Mouse (Mus musculus) kidney, adult 2 months (tissue): ENCODE measurements around the gene Nfatc3.

Experiments used
- CTCF ChIP-seq: fragments of 200-500 bp; conservative IDR thresholded peaks from 2 replicates; pipeline ENCODE4 v1.5.1; 2011; ENCODE audit warnings: low read depth, mild to moderate bottlenecking, control low read depth, low read length, moderate library complexity, mixed read lengths; ENCODE audit not compliant: insufficient read depth, insufficient read length
- POLR2A ChIP-seq: fragments of 200-500 bp; IDR thresholded peaks from one replicate; pipeline ENCODE4 v1.6.1; 2011; ENCODE audit warnings: low read depth, low read length, control low read depth

GRCm38 (mm10) chr8:106038721-106039120, 19.9 kb upstream of the Nfatc3 start:
- TF ChIP-seq POLR2A (no peak), CTCF (no peak)
